Mouse (Mus musculus): ENCODE results near the gene Pcnx3. TPM values are rescaled to one million over a fixed set of nuclear protein-coding genes. Genes with fewer than 3 reads are reported as not detected.

Gene Pcnx3
- total and polyA plus RNA-seq, 3 experiments = 7.1 to 34.5 (median 28.6) TPM

DNA sequence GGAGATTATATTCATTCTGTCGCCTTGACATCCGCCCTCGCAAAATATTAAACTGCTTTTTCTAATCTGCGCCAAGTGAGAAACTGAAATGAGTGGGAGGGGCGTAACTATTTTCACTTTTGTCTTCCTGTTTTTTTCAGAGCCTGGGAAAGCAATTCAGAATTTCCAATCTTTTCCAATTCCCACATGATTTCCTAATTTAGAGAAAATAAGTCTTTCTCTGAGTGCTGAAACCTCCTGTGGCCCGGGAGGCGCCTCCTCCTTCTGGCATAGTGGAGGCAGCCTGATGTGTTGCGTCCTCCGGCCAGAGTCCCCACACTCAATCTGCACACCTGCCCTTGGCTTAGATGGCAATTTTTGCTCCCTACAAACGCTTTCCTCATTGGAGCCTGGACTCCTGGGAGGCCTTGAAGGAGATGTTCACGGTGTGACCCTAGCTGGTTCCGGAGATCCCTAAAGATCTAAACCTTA lies 52.1 kb downstream of the Pcnx3 start:
- dilution Hi-C loops (cut with MboI; ENCODE audit: extremely low pct_ligation_motif_present, extremely low pct_unique_long_range_greater_than_20kb, low sequenced_read_pairs) = no loop called here
- H3K4me2 ChIP-seq (ENCODE audit: insufficient read depth, low read depth, poor library complexity, severe bottlenecking) = peak overlapping the region; percentile 76
- peaks cover 6 to 35% of the 10 kb centered on the region in 2 experiments for H3K4me1 ChIP-seq (ENCODE audit: control insufficient read depth in 1 of 2, insufficient read depth in 2 of 2)
- in situ Hi-C loops (cut with MboI; ENCODE audit: low pct_ligation_motif_present, low pct_unique_long_range_greater_than_20kb, low sequenced_read_pairs) = no loop called here
- no peaks in the 10 kb centered on the region for H3K27me3 ChIP-seq (replicated peaks)
- H3K27ac ChIP-seq (ENCODE audit: insufficient read depth, low read depth) = peak overlapping the region; percentile 68
- H3K9me3 ChIP-seq (replicated peaks; ENCODE audit: low read length) = no peaks in the 10 kb centered on the region
- TF ChIP-seq IRF4 (IDR thresholded peaks at IDR 0.05; ENCODE audit: low read depth, low read length) (0 out of 2 replicates have a peak, but pooled peaks have one; percentile 13), MXI1 (IDR thresholded peaks at IDR 0.05; ENCODE audit: low read depth, low read length) (no peak), RCOR1 (conservative IDR thresholded peaks at IDR 0.05; ENCODE audit: low read depth, low read length) (no peak), JUN (IDR thresholded peaks at IDR 0.05; ENCODE audit: insufficient read depth, low read depth, low read length) (0 out of 2 replicates have a peak, but pooled peaks have one; percentile 2), MEF2A (IDR thresholded peaks at IDR 0.05; ENCODE audit: borderline replicate concordance, low read depth, low read length) (no peak), SMC3 (IDR thresholded peaks at IDR 0.05; ENCODE audit: low read depth, low read length) (no peak), NELFE (IDR thresholded peaks at IDR 0.05; ENCODE audit: low read depth, low read length) (no peak), BHLHE40 (IDR thresholded peaks at IDR 0.05; ENCODE audit: low read depth, low read length) (no peak), USF1 (IDR thresholded peaks at IDR 0.05; ENCODE audit: low read depth, low read length) (no peak)
- H3K79me2 ChIP-seq (replicated peaks; ENCODE audit: control insufficient read depth, extremely low read depth, insufficient read depth, poor library complexity, severe bottlenecking) = peaks cover 14% of the 10 kb centered on the region
- peaks cover 29 to 34% of the 10 kb centered on the region in 2 experiments for H3K36me3 ChIP-seq (replicated peaks in 1 of 2; ENCODE audit: control insufficient read depth in 1 of 2, insufficient read depth in 1 of 2, low read length in 1 of 2)
- H3K9ac ChIP-seq (ENCODE audit: insufficient read depth, low read depth) = peak overlapping the region; percentile 79
- peak overlapping the region; percentile 73 to 85 (median 82) for H3K4me3 ChIP-seq (replicated peaks in 1 of 3; ENCODE audit: low read depth in 2 of 3, low read length in 2 of 3, poor library complexity in 1 of 3)
- peak; percentile 14 for DNase-seq (ENCODE audit: extremely low read depth)

DNA sequence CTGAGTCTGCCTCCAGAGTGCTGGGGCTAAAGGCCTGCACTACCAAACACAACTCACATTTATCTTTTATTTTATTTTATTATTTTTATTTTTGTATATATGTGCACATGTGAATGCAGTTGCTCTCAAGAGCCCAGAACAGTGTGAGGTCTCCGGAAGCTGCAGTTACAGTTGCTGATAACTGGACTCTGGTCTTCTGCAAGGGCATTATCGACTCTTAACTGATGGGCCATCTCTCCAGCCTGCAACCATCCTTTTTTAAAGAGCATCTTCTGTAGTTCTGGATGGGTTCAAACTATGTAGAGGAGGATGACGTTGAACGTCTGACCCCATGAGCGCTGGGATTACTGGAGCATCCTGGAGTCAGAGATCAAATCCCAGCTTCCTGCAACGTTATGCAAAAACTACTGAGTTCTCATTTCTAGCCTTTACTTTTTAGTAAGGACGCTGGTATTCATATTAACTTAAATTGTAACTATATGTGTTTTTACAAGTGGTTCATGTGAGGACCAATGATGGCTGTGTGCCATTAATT lies 52.6 kb downstream of the Pcnx3 start:
- in situ Hi-C loops (cut with MboI; ENCODE audit: low pct_ligation_motif_present, low pct_unique_long_range_greater_than_20kb, low sequenced_read_pairs) = no loop called here
- no peak overlapping the region; the same call in 1 of the 2 replicates for H3K9ac ChIP-seq (ENCODE audit: insufficient read depth, low read depth)
- peak overlapping the region in 1 of 3 experiments; percentile 73 for H3K4me3 ChIP-seq (replicated peaks in 1 of 3; ENCODE audit: low read depth in 2 of 3, low read length in 2 of 3, poor library complexity in 1 of 3)
- no peaks in the 10 kb centered on the region for H3K9me3 ChIP-seq (replicated peaks; ENCODE audit: low read length)
- peaks cover 6 to 35% of the 10 kb centered on the region in 2 experiments for H3K4me1 ChIP-seq (ENCODE audit: control insufficient read depth in 1 of 2, insufficient read depth in 2 of 2)
- no peaks in the 10 kb centered on the region for H3K27me3 ChIP-seq (replicated peaks)
- no peak overlapping the region for H3K27ac ChIP-seq (ENCODE audit: insufficient read depth, low read depth)
- no peak for DNase-seq (ENCODE audit: extremely low read depth)
- peaks cover 24 to 29% of the 10 kb centered on the region in 2 experiments for H3K36me3 ChIP-seq (replicated peaks in 1 of 2; ENCODE audit: control insufficient read depth in 1 of 2, insufficient read depth in 1 of 2, low read length in 1 of 2)
- dilution Hi-C loops (cut with MboI; ENCODE audit: extremely low pct_ligation_motif_present, extremely low pct_unique_long_range_greater_than_20kb, low sequenced_read_pairs) = no loop called here
- TF ChIP-seq ZNF384 (IDR thresholded peaks at IDR 0.05; ENCODE audit: low read depth, low read length) (no peak), MAFK (IDR thresholded peaks at IDR 0.05; ENCODE audit: insufficient replicate concordance, low read length) (no peak), MEF2A (IDR thresholded peaks at IDR 0.05; ENCODE audit: borderline replicate concordance, low read depth, low read length) (no peak), USF1 (IDR thresholded peaks at IDR 0.05; ENCODE audit: low read depth, low read length) (no peak), NELFE (IDR thresholded peaks at IDR 0.05; ENCODE audit: low read depth, low read length) (no peak), KAT2A (IDR thresholded peaks at IDR 0.05; ENCODE audit: insufficient replicate concordance, low read length) (no peak), ETS1 (conservative IDR thresholded peaks at IDR 0.05; ENCODE audit: low read depth, low read length) (no peak), E2F4 (IDR thresholded peaks at IDR 0.05; ENCODE audit: insufficient replicate concordance, low read depth, low read length) (no peak), MAZ (IDR thresholded peaks at IDR 0.05; ENCODE audit: low read depth, low read length) (no peak)
- peaks cover 14% of the 10 kb centered on the region for H3K79me2 ChIP-seq (replicated peaks; ENCODE audit: control insufficient read depth, extremely low read depth, insufficient read depth, poor library complexity, severe bottlenecking)
- H3K4me2 ChIP-seq (ENCODE audit: insufficient read depth, low read depth, poor library complexity, severe bottlenecking) = peak overlapping the region; percentile 76; the same call in 1 of the 2 replicates
